Mouse (Mus musculus): ENCODE results near the gene Dusp13.

GRCm38 (mm10) chr14:21744169-21744568, 6.8 kb downstream of the Dusp13 start:
- TF ChIP-seq CTCF (IDR thresholded peaks at IDR 0.05; ENCODE audit: borderline replicate concordance, control insufficient read depth, extremely low read depth, insufficient read depth, low read length, poor library complexity) (no peak), POLR2A (IDR thresholded peaks at IDR 0.05; ENCODE audit: control insufficient read depth, extremely low read depth, insufficient read depth, low read length, poor library complexity) (no peak)
